Mouse (Mus musculus): ENCODE data around the gene Gje1. TPM values are rescaled to one million over a fixed set of nuclear protein-coding genes. Genes with fewer than 3 reads are reported as not detected.

Gene Gje1
- total RNA-seq (2021) = not detected

GRCm38 (mm10) chr10:14718114-14718513, at the start of gene Gje1:
Gene Gje1, minus strand, starts transcription at chr10:14718214.
- DNase-seq (ENCODE audit: low spot score) = no peak
- intact Hi-C loops (cut with DNase I) = no loop called here

DNA sequence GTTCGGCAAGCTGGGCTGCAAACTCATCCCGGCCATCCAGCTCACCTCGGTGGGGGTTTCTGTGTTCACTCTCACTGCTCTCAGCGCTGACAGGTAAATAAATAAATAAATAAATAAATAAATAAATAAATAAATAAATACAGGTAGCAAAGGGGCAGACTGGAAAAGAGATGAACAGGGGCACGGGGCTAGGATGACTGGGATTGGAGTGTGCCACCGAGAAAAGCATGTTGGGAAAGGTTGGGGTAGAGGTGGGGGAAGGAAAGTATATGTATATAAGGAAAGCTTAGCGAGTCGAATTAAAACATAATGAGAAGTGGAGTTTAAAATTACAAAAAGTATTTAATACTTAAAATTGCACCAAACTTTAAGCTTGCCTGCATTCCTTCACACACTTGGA, 42.6 kb upstream of the Gje1 start:
- intact Hi-C loops (cut with DNase I) = no loop called here
- no peak for DNase-seq (ENCODE audit: low spot score)

- no peak for DNase-seq (ENCODE audit: low spot score)
- intact Hi-C loops (cut with DNase I) = no loop called here
These were observed 41.9 kb upstream of the Gje1 start for GRCm38 (mm10) chr10:14759665-14760558.

GRCm38 (mm10) chr10:14734285-14734684, 16.3 kb upstream of the Gje1 start:
- no peak for DNase-seq (ENCODE audit: low spot score)
- intact Hi-C loops (cut with DNase I) = no loop called here

DNA sequence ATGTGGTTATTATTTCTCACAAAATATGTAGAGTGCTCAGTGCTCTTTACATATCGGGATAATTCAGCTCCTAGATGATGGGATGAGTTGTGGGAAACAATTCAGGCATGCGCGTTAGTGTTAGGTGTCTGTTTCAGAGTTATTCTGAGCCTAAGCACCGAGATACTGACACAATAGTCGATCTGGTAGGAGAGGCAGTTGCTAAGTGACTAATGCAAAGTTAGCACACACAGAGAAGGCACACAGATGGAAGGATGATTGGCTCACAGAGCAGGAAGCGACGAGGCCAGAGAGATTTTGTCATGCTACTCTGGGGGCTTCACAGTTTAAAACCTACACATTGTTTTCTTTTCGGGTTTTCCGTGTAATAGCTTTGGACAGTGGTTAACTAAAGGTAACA, 7.7 kb upstream of the Gje1 start:
- no peak for DNase-seq (ENCODE audit: low spot score)
- intact Hi-C loops (cut with DNase I) = no loop called here

- peak; percentile 94 for DNase-seq (ENCODE audit: low spot score)
- intact Hi-C loops (cut with DNase I) = loop anchor here (1.0 to 2.0 kb wide), 2 partner anchors 253 to 301 kb away; no protein-coding TSS in a partner anchor
These were observed 12.6 kb downstream of the Gje1 start, which contains the start of the genes Vta1 and Nmbr for GRCm38 (mm10) chr10:14705072-14706066. Gene Vta1, minus strand, starts transcription at chr10:14705560. Gene Nmbr, plus strand, starts transcription at chr10:14705591.

DNA sequence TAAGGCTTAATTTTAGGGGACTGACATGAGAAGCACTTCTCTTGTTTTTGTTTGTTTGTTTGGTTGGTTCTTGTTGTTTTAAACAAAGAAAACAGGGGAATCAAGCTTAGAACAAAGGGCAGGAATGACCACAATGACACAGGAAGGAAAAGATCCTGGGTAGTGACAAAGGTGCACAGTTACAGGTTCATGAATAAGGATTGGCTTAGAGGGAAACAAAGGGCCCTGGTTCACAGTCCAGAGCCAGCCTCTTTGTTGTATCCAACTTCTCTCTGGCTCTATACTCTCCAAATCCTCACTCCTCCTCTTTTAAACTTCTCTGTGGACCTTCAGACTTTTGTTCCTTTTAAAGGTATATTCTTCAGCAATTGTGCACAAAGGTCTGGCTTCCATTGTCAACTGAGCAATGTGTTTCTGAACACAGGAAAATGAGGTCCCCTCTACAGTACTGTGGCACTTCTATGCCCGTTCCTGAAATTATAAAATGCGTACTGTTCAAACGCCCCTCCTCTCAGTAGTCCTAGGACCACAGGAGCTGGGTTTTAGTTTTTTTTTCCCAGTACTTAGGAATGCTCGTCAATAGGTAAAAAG, 14.1 kb downstream of the Gje1 start:
- intact Hi-C loops (cut with DNase I) = no loop called here
- no peak for DNase-seq (ENCODE audit: low spot score)

DNA sequence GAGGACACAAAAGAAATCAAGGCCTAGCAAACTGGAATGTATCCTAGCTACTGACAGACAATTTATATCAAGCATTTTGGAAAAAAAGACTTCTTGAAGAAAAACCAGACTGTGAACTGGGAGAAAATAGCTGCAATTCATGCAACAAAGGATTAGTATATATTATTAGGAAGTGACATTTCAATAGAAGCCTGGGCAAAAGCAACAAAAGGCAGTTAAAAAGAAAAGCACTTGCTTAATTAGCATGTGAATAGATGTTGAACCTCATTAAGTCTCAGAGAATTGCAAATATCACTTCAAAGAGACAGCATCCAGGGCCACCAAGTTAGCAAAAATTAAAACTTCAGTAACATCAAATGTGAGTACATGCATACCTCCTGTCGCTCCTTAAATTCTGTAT, 14.8 kb downstream of the Gje1 start:
- no peak for DNase-seq (ENCODE audit: low spot score)
- intact Hi-C loops (cut with DNase I) = no loop called here

DNA sequence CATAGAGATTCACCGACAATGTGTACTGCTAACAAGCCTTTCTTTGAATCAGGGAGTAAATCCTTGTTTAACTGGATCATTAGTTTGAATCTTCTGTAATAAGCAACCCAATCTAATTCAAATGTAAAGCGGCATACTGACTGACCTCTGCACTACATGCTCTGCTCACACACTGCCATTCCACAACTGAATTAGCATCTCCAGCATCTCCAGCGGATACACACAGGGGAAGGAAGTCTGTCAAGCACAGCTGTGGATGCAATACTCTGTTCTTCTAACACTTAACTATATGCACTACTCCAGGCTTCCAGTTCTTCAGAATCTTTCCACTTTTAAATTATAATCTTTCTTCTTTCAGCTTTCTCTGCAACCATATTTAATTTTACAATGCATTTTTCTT, 27.7 kb downstream of the Gje1 start:
- DNase-seq (ENCODE audit: low spot score) = no peak
- intact Hi-C loops (cut with DNase I) = no loop called here

- no peak for DNase-seq (ENCODE audit: low spot score)
- intact Hi-C loops (cut with DNase I) = no loop called here
These were observed 29.1 kb downstream of the Gje1 start for GRCm38 (mm10) chr10:14688785-14689442.

DNA sequence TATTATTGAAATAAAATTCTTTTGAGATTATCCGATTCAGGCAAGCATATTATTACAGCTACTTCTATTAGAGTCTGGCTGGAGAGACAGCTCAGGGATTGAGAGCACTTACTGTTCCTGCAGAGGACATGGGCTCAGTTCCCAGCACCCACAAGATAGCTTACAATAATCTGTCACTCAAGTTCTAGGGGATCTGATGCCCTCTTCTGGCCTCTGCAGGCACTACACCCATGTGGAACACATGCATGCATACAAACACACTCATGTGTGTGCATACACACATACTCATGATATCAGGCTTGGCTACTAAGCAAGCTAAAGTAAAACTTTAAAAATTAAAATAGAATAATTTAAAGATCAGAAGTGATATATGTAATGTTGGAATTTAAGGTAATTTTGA, 32.4 kb downstream of the Gje1 start:
- DNase-seq (ENCODE audit: low spot score) = no peak
- intact Hi-C loops (cut with DNase I) = no loop called here

DNA sequence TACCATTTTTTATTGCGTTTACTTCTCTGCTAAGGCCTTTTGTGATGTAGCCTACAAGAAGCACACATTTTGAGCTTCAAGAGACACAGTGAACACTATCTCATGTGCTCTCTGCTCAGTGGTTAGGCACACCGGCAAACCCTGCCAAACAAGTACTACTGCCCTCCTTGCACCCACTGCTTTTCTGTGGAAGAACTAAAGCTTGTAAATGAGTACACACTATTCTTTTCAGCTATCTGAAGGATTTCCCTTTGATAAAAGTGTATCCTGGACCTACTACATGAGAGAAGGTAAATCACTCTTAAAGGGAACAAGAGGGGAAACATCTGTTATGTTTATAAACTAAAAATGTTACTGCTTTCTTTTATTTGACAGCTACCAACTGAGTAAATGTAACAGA, 51.9 kb downstream of the Gje1 start:
- intact Hi-C loops (cut with DNase I) = no loop called here
- no peak for DNase-seq (ENCODE audit: low spot score)

Other genes with a start within 250 kb of the Gje1 start
- gene Adgrg6, start 172.6 kb downstream of the Gje1 start, total RNA-seq (2021) = 1 to 10 TPM; 3.1 to 3.5 TPM
- 10 to 100 TPM; 27.1 to 29.8 TPM for gene Vta1, start 12.7 kb downstream of the Gje1 start, total RNA-seq (2021)
- not detected for gene Nmbr, start 12.6 kb downstream of the Gje1 start, total RNA-seq (2021)

Measured in heart, postnatal 25 days (tissue).